Mouse (Mus musculus) bone marrow, adult 2 months (tissue): ENCODE data around the gene Srgn.

Source experiments
- CTCF ChIP-seq: fragments of 200-500 bp; IDR thresholded peaks from 2 replicates; pipeline ENCODE4 v1.5.1; 2011; ENCODE audit warnings: low read length, control low read depth; ENCODE audit not compliant: control insufficient read depth, insufficient read depth
- POLR2A ChIP-seq: fragments of 200-500 bp; IDR thresholded peaks from 2 replicates; pipeline ENCODE4 v1.6.1; 2011; ENCODE audit warnings: low read depth, mild to moderate bottlenecking, control low read depth, low read length, borderline replicate concordance; ENCODE audit not compliant: control insufficient read depth

- TF ChIP-seq POLR2A (no peak), CTCF (no peak)
Measured at GRCm38 (mm10) chr10:62521763-62522162, 5.5 kb downstream of the Srgn start.
